Mouse (Mus musculus) frontal cortex, postnatal 14 days (tissue): ENCODE data around the gene Taok3.
"Not testable (repeated sequence)": the region's sequence is repeated elsewhere in the genome, so short reads cannot be mapped to it uniquely, and the experiment has no call there.

ENCODE experiments used
- DNase-seq, 2 experiments: peaks; one replicate each; pipeline ENCODE4 v3.0.0; 2022; ENCODE audit warnings: low spot score in 2 of 2

Gene Taok3

DNA sequence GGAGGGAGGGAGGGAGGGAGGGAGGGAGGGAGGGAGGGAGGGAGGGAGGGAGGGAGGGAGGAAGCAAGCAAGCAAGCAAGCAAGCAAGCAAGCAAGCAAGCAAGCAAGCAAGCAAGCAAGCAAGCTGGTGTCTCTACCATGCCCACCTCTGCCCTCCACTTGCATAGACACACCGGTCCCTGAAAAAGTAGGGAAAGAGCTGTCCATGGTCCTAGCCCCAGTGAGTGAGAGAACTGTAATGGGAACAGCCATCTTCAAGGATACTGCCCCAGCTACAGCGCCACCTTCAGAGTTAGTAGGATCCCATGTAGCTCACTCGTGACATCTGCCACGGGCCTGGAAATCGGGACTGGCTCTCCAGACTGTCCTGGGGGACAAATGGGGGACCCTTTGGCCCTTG is 144.8 kb downstream of the Taok3 start:
- no peak for DNase-seq

DNA sequence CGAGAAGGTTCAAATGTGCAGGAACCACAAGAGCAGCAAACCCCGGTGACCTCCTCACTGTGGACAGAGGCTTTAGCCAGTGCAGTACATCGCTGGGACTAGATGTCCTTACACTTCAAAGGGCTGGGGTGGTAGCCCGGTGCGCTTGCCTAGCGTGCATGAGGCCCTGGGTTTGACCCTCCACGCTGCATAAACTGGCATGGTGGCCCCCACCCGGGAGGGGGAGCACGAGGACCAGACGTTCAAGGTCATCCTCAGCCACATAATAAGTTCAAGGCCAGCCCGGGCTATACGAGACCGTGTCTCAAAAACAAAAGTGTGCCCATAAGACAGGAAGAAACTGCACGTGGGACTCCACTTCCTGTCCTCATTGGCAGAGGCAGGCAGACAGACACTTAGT is 148.0 kb downstream of the Taok3 start:
- no peak for DNase-seq

DNA sequence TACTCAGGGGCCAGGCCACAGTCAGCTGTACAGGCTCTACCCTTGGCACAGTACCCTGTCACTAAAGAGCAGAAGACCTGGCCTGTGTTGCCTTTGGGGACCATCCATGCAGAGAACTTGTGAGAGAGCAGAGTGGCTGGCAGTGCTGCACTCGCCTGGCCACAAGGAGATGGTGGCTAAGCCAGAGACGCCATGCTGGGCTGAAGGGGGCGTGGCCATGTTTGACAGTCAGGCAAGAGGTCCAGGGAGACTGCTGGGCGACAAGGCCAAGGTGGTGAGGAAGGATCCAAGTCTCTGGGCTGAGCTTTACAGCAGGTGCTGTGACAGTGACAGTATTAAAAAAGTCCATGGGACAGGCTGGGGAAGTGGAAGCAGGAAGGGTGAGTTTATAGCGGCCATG is 148.8 kb downstream of the Taok3 start:
- DNase-seq: no peak

DNA sequence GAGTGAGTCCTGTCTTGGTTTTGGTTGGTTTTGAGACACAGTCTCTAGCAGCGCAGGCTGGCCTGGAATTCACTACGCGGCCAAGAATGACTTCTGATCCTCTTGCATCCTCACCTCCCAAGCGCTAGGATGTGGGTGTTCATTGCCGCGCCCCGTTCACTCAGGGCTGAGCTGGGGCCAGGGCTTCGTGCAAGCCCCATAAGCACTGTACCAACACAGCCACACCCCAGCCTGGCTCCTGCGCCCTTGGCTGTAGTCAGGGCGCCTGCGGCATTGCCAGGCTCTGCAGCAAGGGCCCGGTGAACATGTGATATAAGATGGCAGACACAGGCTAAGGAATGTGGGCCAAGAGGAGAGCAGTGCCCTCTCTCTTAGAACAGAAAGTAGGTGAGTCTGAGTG is 149.5 kb downstream of the Taok3 start:
- no peak for DNase-seq

DNA sequence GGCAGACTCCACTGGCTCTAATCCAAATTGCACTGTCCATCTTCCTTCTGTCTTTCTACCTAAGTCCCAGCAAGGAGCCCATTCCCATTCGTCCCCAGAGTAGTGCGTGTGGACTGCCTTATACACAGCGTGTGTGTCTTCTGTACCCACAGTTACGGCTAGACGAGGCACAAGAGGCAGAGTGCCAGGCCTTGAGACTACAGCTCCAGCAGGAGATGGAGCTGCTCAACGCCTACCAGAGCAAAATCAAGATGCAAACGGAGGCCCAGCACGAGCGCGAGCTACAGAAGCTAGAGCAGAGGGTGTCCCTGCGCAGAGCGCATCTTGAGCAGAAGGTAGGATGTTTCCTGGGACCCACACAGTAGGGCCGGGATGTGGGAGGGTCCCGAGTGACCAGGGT is 152.0 kb downstream of the Taok3 start:
- peak; percentile 57 to 59 for DNase-seq

DNA sequence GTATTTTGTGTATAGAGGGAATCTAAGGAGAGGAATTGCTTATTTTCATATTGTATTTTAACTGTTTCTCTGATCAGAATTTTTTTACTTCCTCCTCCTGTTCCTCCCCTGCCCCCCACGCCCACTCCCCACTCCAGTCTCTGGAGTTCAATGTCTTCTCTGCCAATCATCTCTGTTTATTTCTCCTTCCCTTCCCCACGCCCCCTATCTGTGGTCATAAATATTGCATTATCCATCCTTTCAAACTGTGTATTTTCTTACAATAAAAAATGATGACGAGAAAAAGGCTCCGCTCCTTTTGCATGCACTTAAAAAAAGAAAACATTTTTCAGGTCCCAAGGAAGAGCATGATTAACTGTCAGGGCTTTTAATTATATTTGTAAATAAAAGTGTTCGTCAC is 154.9 kb downstream of the Taok3 start:
- DNase-seq: no peak

DNA sequence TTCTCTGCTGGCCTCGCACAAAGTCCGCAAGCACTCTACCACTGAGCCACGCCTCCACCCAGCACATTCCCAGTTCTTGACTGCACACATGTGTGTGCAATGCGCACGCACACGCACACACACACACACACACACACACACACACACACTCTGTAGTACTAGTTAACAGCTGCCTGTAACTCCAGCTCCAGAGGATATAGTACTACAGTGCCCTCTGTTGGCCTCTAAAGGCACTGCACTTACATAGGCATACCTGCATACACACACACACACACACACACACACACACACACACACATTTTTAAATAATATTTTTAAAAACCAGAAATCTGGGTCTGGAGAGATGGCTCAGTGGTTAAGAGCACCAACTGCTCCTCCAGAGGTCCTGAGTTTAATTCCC is 157.9 kb downstream of the Taok3 start:
- DNase-seq: no peak

DNA sequence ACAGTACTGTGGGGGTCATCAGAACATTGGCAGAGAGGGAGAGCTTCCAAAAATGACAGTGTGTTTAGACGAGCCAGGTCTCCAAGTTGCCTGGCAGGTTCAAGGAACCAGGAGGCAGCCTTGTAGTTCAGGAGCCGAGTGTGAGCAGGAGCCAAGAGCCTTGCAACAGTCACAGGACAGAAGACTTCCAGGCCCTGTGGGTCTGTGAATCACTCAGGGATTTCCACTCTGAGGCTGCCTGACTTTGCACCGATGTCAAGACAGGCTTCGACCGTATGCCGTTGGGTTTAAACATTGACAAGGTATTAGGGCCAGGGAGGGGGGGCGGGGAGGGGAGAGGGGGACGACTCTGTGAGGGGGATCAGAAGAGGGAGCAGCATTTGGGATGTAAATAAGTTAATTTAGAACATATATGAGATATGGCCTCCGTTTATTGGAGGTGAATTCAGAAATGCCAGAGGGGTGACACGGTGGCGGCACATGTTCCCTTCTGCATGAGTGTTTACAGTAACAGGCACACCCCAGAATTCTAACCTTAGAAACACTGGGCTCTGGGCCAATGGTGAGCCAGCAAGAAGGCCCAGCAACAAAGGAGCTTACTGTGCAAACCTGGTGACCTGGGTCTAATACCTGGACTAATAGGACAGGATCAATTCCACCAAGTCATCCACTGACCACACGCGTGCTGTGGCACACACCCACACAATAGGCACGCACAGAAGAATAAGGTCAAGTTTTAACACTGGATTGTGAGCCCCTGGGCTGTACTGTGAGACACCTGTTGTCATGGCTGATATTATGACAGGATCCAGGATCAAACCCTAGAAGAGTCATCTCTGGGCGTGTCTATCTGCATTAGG is 159.1 kb downstream of the Taok3 start:
- no peak for DNase-seq

DNA sequence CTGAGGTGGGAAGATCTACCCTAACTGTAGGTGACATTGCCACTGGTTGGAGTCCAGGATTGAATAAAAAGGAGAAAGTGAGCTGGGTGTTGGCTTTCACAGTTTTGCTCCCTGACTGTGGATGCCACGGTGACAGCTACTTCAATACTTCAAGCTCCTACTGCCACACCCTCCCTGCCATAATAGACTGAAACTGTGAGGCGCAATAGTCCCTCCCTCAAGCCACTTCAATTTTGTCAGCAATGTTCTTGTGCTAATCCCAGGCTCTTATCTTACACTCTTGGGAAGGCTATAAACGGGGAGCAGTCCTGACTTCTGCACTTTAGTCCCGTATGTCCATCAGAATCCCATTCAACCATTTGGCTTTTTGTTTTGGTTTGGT is 159.7 kb downstream of the Taok3 start:
- DNase-seq: no peak

DNA sequence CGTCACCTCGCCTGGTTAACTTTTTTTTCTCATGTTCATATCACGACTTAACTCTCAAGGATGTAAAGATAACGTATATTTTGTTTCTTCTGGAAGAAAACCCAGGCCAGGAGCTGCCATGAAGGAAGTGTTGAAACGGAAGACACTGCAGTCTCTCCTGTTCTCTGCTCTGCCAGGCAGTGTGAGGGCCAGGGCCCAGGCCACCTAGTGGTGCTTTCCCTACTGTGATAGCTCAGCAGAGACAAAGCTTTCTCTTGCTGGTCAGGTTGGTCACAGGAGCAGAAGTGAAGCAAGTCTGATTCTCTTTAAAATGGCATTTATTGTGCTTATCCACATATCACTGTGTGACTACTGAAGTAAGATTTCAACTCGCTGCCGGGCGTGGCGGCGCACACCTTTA is 161.6 kb downstream of the Taok3 start:
- no peak for DNase-seq

DNA sequence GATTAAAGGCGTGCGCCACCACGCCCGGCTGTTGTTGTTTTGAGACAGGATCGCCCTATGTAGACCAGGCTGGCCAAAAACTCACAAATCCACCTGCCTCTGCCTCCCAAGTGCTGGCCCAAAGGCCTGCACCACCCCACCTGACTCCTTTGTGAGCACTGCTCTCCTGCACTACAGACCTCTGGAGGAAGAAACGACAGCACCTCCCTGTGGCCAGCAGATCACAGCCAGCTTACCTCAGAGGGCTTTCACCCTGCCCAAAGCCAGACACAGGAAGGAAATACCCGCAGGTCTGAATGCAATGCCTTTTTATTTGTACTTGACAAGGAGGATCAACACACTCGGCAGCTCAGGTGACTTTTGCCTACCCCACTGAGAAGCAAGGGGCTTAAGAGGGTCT is 162.4 kb downstream of the Taok3 start:
- DNase-seq: no peak

DNA sequence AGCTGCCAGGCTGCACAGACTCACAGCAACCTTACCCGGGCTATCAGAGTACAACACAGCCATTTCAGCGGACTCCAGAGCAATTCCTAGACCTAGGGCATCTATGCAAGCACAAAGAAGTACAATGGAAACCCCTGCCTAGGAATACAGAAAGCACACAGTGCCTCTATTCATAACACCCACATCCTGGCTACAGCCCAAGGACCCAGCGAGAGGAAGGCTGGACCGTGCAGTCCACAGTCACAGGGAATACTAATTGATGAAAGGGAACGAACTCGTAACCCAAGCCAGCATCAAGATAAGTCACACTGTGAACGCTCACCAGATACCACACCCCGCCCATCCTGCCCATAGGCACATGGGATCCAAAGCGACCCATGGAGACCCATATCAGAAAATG is 164.1 kb downstream of the Taok3 start:
- no peak for DNase-seq

DNA sequence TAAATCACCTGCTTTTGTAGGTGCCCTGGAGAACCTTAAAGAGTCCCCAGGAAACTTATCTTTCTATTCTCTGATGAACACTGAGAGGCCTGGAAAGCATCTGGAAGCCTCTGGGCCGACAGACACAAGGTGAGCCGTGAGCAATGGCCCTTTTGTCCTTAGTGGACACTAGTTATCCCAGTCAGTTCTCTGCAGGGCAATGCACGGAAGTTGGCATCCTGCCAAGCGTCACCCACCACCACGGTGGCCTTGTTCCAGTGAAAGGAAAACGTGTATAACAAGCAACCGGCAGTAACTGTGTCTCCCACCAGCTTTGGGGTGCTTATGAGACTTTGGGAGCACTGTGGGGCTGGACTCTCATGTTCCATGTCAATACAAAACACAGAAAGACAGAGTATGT is 164.8 kb downstream of the Taok3 start:
- no peak for DNase-seq

DNA sequence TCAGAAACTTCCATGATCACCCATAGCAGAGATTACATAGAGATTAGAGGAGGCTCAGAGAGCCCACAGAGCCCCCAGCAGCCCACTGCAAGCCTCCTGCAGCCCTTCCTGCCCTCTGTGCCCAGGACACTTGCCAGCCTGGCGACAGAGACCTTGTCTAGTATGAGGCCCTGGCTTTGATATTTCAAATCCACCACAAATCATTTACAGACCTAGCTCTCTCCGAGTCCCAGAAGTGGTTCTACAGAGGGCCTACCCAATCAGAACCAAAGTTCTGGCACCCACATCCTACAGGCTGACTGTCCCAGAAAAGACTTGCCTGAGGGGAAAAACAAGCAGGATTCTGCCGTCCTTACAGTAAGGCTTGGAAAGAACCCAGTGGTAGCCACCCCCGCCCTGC is 165.3 kb downstream of the Taok3 start:
- no peak for DNase-seq

DNA sequence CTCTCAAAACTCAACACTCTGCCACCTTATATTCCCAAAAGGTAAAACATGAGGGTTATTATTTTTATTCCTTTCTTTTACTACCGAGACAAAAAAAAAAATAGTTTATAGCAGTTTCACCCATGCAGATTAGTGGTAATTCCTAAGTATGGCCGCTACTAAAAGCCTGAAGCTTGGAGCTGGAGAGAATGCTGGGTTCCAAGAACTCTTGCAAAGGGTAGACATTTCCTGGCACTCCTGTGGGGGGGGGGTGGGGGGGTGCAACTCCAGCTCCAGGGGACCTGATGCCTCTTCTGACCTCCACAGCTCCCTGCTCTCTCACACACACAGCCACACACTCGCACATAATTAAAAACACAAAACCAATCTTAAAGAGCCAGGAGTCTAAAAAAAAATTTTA is 166.4 kb downstream of the Taok3 start:
- DNase-seq: no peak

DNA sequence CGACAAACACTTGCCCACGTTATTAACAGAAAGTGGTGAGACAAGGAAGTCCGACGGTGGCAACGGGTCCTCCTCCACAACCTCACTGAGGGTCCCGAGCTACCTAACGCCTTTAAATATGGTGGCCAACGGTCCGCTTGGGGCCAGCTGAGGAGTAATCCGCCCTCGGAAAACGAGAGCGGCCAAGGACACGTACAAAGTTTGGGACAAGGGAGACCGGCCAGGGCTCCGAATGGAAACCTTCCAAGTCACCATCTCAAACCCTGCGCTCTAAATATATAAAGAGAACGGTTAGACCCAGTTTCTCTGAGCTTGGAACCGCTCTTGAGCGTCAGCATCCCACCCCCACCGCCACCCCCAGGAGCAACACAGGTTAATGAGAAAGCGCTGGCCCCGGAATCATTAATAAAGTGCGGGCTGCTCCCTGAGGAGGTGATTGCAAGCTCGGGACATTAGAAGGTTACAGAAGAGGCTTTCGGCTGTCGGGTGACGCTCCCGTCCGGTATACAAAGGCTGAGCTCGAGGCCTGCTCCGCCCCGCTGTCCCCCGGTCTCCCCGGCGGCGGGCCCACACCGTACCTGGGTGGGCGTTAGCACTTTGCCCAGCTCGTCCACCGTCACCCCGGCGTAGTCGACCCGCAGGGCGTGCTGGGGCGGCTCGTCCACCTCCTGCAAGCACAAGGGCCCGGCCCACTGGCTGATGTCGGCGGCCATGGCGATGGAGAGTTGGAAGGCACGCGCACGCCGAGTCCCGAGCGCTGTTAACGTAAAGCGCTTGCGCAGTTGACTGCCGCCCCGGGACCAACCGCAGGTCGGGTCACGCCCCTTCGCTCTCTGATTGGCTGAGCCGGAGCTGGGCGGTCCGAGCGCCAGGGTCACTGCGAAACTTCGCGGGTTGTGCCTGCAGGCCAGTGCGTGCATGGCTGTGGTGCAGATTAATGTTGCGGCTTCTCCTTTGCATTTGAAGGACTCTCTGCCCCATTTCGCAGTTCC is 167.2 kb downstream of the Taok3 start, which contains the start of gene Pebp1:
Gene Pebp1 (minus strand): TSS at position 795 of the 992 bp plus-strand sequence.
- DNase-seq: peak; percentile 84 to 93

DNA sequence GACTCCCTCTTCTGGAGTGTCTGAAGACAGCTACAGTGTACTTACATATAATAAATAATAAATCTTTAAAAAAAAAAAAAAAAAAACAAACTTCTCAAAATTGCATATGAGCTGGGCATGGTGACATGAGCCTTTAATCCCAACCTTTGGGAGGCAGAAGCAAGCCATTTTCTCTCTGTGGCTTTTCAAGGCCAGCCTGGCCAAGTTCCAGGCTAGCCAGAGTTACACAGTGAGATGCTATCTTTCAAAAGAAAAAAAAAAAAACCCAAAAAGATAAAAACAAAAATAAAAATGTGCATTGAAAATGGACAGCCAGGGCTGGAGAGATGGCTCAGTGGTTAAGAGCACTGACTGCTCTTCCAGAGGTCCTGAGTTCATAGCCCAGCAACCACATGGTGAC is 169.7 kb downstream of the Taok3 start:
- DNase-seq: no peak

DNA sequence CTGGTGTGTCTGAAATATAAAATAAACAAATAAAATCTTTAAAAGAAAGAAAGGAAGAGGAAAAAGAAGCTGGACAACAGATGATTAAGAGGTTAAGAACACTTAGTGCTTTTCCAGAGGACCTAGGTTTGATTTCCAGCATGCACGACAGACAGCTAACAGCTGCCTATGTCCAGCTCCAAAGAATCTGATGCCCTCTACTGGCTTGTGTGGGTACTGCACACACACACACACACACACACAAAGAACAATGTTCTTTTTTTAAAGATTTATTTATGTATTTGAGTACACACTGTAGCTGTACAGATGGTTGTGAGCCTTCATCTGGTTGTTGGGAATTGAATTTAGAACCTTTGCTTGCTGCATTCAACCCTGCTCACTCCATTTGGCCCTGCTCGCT is 170.2 kb downstream of the Taok3 start:
- no peak for DNase-seq

DNA sequence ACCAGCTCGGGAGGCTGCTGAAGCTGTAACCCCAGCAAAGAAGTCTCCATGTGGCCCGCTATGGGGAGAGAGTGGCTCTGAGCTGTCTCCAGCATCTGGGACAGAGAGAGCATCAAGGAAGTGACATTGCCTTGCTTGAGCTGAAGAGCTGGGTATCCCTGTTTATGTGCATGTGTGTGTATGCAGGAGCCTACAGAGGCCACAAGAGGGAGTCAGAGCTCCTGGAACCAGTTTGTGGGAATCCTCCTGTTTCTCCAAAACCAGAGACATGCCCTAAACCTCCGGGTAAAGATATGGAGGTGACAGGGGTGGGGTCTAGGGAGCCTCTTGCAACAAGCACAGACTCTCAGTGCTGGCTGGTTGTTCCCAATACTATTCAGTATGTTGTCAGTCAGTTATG is 171.4 kb downstream of the Taok3 start:
- DNase-seq: no peak

DNA sequence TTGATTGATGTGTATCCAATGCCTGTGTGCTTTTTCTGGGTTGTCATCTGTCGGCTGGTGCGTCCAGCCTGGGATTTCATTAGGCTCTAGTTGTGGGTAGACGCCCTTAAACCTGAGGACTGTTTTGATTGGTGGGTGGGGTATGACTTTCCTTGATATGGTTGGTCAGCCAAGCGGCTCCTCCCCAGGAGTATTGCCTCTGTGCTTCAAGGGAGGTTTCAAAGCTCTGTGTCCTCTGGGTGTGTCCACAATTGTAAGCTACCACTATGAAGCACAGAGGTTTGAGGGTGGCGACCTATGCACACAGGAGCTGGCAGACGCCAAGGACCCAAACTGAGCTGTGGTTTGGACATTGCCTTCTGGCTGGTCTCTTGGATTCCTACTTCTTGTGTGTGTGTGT is 172.6 kb downstream of the Taok3 start:
- DNase-seq: no peak

DNA sequence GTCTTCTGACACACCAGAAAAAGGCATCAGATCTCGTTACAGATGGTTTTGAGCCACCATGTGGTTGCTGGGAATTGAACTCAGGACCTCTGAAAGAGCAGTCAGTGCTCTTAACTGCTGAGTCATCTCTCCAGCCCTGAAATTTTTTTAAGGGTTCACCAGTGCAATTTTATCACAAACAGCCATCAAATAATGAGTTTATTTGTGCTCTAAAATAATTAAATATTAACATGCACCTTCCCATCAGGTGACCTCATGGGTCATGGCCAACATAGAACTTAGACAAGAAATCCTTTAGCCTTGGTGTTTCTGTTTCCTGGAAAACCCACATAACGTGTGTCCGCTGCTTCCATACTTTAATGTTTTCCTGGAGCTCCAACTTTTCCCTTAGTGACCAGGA is 173.8 kb downstream of the Taok3 start:
- DNase-seq: not testable (repeated sequence)

DNA sequence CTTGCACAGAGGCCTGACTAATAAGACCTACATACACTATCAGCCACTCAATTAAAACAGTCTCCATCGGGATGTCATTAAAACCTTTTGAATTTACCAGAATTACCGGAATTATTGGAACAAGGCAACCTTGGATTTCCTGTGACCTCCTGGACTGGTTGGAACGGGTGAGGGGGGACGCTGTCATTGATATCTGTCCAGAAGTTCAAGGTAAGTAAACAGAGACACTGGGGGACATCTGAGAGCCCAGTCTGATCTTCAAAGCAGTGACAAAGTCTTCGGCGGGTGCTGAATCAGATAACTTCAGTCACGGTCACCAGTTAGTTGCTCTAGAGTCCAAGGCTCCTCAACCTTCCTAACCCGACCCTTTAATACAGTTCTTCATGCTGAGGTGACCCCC is 175.1 kb downstream of the Taok3 start:
- no peak for DNase-seq

DNA sequence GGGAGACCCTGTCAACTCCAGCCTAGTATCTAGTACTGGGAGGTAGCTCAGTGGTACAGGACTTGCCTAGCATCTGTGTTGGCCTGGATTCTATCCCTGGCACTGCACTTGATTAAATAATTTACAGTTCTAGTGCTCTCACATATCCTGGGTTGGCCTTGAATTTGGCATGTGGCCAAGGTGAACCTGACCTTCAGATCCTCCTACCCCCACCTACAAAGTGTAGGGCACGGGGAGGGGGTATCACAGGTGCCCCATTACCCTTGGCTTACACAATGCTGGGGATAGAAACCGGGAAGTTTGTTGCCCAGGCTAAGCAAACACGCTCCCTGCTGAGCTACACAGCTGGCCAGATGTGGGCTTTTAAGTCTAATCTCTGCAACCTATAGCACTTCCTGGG is 183.0 kb downstream of the Taok3 start:
- DNase-seq: no peak
